Mouse (Mus musculus) ovary, adult 10 weeks (tissue): Measurements from ENCODE around the gene Eef1akmt1. TPM values are rescaled to one million over a fixed set of nuclear protein-coding genes. Genes with fewer than 3 reads are reported as not detected.

Experiments used
- polyA plus RNA-seq: library from polyadenylated mRNA; stranded (reverse); fragments of 350-450 nt; fragmentation: Illumina TruSeq; extraction: RNeasy Lipid Tissue Mini Kit (QIAGEN cat#74804); gene quantifications from one replicate; pipeline ENCODE4 v1.2.3, GENCODE M21; 2014

Eef1akmt1 gene
- polyA plus RNA-seq = 9.2 TPM

DNA sequence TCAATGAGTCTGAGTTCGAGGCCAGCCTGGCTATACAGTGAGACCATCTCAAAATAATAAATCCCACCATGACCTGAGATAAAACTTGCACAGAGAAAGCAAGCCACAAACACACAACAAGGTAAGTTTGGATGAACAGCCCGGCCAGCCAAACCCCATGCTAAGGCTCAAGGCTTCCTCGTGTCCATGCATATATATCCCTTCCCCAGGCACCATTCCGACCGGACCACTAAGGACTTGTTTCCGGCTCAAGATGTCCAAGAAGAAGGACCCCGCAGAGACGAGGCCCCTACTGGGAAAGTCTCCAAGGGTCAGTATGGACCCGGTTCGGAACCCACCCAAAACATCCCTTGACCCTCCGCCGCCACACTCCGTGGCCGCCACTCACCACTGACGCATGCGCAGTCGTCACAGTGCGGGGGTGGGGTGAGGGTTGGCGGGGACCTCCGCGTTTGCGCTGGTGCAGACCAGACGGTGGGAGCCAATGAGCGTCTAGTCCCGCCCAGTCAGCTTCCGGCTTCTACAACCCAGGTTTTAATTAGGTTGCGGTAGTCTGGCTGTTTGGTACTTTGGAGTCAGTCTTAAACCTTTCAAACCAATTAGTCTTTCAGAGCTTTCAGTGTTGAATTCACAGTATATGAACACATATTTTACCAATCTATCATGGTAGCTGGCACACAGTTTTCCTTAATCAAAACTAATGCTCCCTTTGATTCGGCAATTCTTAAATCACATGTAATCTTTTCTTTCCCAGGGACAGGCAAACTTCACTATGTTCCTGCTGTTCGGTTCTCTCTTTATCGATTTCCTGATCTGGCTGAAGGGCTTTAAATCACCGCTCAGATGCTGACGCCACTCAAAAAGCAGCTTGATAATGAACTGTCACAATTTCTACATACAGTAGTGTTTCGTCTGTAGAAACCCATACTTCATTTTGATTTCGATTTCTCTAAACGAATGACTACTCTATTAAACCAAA, at the start of gene Eef1akmt1:
Gene Eef1akmt1 (minus strand): TSS at position 458 of the 979 bp plus-strand sequence.

GRCm38 (mm10) chr14:57524671-57525387, 46.6 kb downstream of the Eef1akmt1 start, which contains the start of gene Il17d:
Gene Il17d, plus strand, starts transcription at chr14:57524777.

Other genes starting within 250 kb of the Eef1akmt1 start
- 14.5 TPM for gene Cryl1, start 173.1 kb downstream of the Eef1akmt1 start, polyA plus RNA-seq
- gene Ift88, start 147.6 kb downstream of the Eef1akmt1 start, polyA plus RNA-seq = 59.7 TPM
- 10.3 TPM for gene Il17d, start 46.8 kb downstream of the Eef1akmt1 start, polyA plus RNA-seq
- gene Xpo4, start 93.8 kb upstream of the Eef1akmt1 start, polyA plus RNA-seq = 59.0 TPM
- not detected for gene Gm49361, start 174.5 kb upstream of the Eef1akmt1 start, polyA plus RNA-seq
- gene Lats2, start 186.8 kb upstream of the Eef1akmt1 start, polyA plus RNA-seq = 125 TPM
- 262 TPM for gene Sap18, start 226.6 kb upstream of the Eef1akmt1 start, polyA plus RNA-seq